Comparison of ENCODE assay signal across 16 mouse cellular contexts in genomic region chr9:88025936-88026335, GRCm38 (mm10).
"Had no signal": no experiment of that assay in that cellular context is flagged by ENCODE, and none has a peak within 500 bp of the region (broad histone marks: within the 10 kb centered on the region; RNA-seq: fewer than 3 reads in every experiment).

No protein-coding gene starts in this region.

- H3K27ac ChIP-seq: neural tube, embryonic 13.5 days; neural tube, embryonic 15.5 days; stomach, embryonic 15.5 days; stomach, postnatal 0 days had no signal

- H3K4me2 ChIP-seq: neural tube, embryonic 13.5 days; neural tube, embryonic 15.5 days; stomach, embryonic 15.5 days had no signal

- H3K36me3 ChIP-seq: neural tube, embryonic 13.5 days; neural tube, embryonic 15.5 days; stomach, embryonic 15.5 days had no signal

- DNase-seq: retina, postnatal 1 day; right cerebral cortex, adult 18-20 months; right cerebral cortex, postnatal 14 days; right cerebral cortex, postnatal 25 days; right cerebral cortex, postnatal 4 days; spleen, adult 18-20 months; thymus, adult 18-20 months; thymus, adult 2 months; thymus, postnatal 14 days; thymus, postnatal 25 days; thymus, postnatal 36 days; thymus, postnatal 4 days had no signal

- H3K4me1 ChIP-seq: neural tube, embryonic 13.5 days; neural tube, embryonic 15.5 days; stomach, embryonic 15.5 days had no signal

- H3K9ac ChIP-seq: neural tube, embryonic 13.5 days; neural tube, embryonic 15.5 days; stomach, embryonic 15.5 days had no signal

- H3K27me3 ChIP-seq: neural tube, embryonic 13.5 days; neural tube, embryonic 15.5 days; stomach, embryonic 15.5 days had no signal

- H3K9me3 ChIP-seq: neural tube, embryonic 13.5 days; neural tube, embryonic 15.5 days; stomach, embryonic 15.5 days had no signal

- H3K4me3 ChIP-seq: neural tube, embryonic 13.5 days; neural tube, embryonic 15.5 days; stomach, embryonic 15.5 days had no signal
